Mouse (Mus musculus): ENCODE measurements at regions not wholly inside any gene's neighbourhood (a gene's known extent, or its start where the extent isn't known, plus 50 kb on each side); places are given as distances from the start of the nearest gene placed in this dataset.

- TF ChIP-seq TAL1 (IDR thresholded peaks at IDR 0.05; ENCODE audit: low read length) (no peak), GATA1 (IDR thresholded peaks at IDR 0.05; ENCODE audit: low read length) (no peak)
These were observed 402.4 kb downstream of the Atp23 start for GRCm38 (mm10) chr10:126498726-126499125.

Measured in erythroblast, embryonic 14.5 days (primary cell).